Mouse (Mus musculus) lung, adult 2 months (tissue): ENCODE results near the gene Aebp1.

Experiments
- CTCF ChIP-seq: fragments of 200-500 bp; IDR thresholded peaks from 2 replicates; pipeline ENCODE4 v1.5.1; 2011; ENCODE audit warnings: mild to moderate bottlenecking, low read length, control low read depth; ENCODE audit not compliant: insufficient read depth
- POLR2A ChIP-seq: fragments of 200-500 bp; IDR thresholded peaks from 2 replicates; pipeline ENCODE4 v1.6.1; 2011; ENCODE audit warnings: low read depth, mild to moderate bottlenecking, control low read depth, low read length, borderline replicate concordance; ENCODE audit errors: extremely low read depth

- no peak for TF ChIP-seq POLR2A
- TF ChIP-seq CTCF: no peak
These were observed 40.6 kb downstream of the Aebp1 start for GRCm38 (mm10) chr11:5902390-5902789.
